Mouse (Mus musculus) hindlimb bud, embryonic 11.5 days (tissue): ENCODE data around the gene 3110082I17Rik.

Source experiments
- DNase-seq: peaks from one replicate; pipeline ENCODE4 v3.0.0-alpha.2; 2012; ENCODE audit warnings: low read depth, low spot score; ENCODE audit errors: extremely low spot score

3110082I17Rik gene

DNA sequence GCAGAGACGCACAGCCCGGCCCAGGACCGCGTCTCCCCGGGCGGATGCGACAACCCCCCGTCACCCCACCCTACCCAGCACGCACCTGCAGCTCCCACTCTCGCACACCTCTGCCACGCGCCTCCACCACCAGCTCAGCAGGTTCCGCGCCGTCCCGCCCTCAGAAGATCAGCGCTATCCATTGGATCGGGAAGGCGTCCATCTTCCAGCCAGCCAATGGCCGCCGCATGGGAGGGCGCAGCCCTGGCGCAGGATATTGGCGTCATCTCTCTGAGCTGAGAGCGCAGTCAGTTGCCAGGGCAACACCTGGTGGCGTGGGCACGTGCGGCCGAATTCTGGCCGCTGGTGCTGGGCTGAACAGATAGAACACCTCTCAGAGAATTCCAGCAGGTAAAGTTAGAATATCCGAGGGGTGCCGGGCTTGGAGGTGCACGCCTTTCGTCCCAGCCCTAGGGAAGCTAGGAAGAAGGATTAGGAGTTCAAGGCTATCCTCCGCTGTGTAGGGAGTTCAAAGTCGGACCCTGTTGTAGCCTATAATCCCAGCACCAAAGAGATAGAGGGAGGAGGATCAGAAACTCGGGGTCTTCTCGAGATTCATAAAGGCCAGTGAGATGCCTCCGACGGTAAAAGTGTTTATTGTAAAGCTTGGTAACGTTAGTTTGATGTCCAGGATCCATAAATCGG, at the start of gene 3110082I17Rik:
Gene 3110082I17Rik, minus strand, starts transcription at position 144 of the 684 bp plus-strand sequence.
- DNase-seq: peak; percentile 96

DNA sequence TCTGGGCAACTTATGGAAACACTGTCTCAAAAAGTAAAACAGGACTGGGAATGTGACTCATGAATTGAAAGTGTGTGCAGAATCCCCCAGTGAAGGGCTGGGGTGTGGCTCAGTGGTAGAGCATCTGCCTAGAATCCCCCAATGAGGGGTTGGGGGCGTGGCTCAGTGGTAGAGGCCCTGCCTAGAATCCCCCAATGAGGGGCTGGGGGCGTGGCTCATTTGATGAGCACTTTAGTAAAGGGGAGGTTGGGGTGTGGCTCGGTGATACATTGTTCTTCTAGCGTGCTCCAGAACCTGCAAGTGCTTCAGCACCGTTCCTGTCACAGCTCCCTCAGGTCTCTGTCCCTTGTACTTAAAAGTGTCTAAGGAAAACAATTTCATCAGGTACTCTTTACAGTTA, 45.9 kb upstream of the 3110082I17Rik start:
- DNase-seq: no peak

DNA sequence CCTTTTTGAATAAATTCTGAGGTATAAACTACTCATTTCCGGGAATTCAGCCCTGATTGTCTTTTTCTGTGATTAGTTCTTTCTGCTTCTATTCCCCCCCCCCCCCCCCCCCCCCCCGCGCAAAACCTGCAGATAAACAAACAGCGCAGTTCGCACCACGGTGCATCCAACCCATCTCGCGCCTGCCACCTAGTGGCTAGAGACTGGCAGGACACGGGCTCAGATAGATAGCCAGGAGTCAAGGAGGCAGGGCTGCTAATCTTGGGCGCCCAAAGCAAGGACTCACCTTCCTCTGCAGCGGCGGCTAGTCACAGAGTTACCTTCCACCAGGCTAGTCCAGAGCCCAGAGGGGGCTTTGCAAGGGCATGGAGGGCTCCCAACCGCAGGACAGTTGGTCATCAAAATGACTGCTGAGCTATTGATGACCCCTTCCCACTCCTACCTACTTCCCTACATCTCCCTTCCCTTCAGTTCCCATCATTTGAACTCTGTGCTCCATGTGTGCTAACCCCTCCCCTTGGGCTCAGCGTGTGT, 44.8 kb upstream of the 3110082I17Rik start:
- DNase-seq: peak; percentile 31

- no peak for DNase-seq
These were observed 42.0 kb upstream of the 3110082I17Rik start for GRCm38 (mm10) chr5:139502281-139502680.

DNA sequence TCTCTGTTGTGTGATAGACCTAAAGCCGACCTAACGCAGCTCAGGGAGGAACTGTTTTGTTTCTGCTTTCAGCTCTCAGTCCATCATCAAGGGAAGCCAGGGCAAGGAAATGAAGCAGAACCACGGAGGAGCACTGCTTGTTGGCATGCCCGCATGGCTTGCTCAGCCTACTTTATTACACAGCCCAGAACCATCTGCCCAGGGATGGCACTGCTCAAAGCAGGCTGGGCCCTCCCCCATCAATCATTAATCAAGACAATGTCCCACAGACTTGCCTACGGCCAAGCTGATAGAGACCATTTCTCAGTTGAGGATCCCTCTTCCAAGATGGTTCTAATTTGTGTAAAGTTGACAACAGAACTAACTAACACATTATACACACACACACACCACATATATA, 38.5 kb upstream of the 3110082I17Rik start:
- DNase-seq: no peak

GRCm38 (mm10) chr5:139496939-139497338, 36.6 kb upstream of the 3110082I17Rik start:
- DNase-seq: no peak

DNA sequence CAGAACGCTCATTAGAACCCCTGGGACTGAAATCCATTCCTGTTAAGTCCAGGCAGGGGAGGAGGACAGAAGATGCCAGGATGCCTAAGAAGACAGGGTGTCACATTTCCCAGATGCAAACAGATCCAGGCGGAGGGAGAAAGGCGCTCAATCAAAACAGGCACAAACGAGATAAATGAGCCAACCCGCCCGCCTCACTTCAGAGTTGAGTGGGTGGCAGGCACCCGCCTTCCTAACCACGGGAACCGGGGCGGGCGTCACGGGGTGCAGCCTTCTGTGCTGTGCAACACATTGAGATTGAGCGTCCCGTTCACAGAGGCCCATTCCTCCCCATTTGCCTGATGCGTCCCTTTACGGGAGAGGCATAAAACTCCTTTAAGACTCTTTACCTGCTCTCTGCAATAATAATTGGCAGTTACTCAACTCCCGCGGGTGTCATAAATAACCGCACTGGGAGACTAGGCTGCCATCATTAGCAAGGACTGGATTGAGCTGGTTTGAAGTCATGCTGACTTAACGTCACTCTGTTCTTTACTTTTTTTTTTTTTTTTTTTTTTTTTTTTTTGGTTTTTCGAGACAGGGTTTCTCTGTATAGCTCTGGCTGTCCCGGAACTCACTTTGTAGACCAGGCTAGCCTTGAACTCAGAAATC, 34.8 kb upstream of the 3110082I17Rik start:
- peak; percentile 10 for DNase-seq

GRCm38 (mm10) chr5:139493690-139494089, 33.4 kb upstream of the 3110082I17Rik start:
- DNase-seq: no peak

DNA sequence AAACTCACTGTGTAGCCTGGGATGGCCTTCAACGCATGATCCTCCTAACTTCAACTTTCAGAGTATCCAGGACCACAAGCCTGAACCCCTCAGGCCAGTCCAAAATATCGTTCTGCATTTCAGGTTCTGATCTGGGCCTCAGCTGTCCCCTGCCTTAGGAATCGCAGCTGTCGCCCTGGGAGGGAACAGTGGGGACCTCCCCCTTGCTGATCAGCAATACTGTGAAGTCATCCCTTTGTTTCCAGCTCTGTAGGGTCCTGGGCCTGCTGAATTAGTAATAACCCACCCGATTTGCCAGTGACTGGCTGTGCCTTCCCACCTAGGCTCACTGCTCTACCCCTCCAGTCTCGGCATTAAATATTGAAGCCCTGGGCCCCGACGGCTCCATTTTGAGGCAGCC, 31.0 kb upstream of the 3110082I17Rik start:
- DNase-seq: no peak

GRCm38 (mm10) chr5:139490131-139490530, 29.8 kb upstream of the 3110082I17Rik start:
- no peak for DNase-seq

DNA sequence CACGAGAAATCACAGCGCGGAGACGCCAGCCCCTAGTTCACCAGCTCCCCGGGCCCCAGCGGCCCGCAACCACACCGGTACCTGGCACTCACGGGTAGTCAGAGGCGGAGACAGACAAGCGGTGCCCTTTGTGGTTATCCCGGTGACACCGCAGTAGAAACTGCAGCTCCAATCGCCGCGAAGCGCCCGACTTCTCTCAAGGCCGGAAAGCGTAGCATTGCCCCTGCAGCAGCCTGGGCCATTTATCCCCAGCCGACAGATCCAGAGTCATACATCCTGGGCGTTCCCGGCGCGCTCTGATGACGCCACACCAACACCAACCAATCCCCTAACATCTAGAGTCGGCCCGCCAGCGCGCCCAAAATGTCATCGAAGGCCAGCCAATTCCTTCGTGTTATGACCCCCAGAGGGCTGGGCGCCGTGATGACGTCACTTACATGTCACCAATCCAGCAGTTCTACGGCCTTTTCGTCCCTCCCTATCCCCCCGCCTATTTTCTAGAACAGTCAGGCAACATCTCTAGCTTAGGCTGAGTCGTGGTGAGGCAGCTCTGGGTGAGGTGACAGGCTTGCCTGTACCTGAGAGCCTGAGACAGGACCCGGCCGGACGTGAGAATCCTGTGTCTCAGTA, 24.0 kb upstream of the 3110082I17Rik start, which contains the start of gene Zfand2a:
Gene Zfand2a, minus strand, starts transcription at position 365 of the 630 bp plus-strand sequence.
- DNase-seq: peak; percentile 95

GRCm38 (mm10) chr5:139483171-139483848, 23.0 kb upstream of the 3110082I17Rik start:
- DNase-seq: no peak

DNA sequence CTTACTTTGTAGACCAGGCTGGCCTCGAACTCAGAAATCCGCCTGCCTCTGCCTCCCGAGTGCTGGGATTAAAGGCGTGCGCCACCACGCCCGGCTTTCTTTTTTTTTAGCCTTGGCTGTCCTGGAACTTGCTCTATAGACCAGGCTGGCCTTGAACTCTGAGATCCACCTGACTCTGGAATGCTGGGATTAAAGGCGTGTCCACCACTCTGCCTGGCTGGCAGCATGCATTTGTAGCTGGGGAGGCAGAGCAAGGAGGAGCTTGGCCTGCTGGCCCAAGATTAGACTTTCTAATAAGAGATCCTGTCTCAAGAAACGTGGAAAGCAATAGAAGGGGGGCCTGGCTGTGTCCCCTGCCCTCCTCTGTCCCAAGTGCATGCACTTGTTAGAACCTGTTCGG, 20.1 kb upstream of the 3110082I17Rik start:
- no peak for DNase-seq

GRCm38 (mm10) chr5:139479088-139479487, 18.8 kb upstream of the 3110082I17Rik start:
- DNase-seq: no peak

- no peak for DNase-seq
These were observed 14.4 kb upstream of the 3110082I17Rik start for GRCm38 (mm10) chr5:139474741-139475140.

GRCm38 (mm10) chr5:139467998-139468397, 7.7 kb upstream of the 3110082I17Rik start:
- DNase-seq: no peak

DNA sequence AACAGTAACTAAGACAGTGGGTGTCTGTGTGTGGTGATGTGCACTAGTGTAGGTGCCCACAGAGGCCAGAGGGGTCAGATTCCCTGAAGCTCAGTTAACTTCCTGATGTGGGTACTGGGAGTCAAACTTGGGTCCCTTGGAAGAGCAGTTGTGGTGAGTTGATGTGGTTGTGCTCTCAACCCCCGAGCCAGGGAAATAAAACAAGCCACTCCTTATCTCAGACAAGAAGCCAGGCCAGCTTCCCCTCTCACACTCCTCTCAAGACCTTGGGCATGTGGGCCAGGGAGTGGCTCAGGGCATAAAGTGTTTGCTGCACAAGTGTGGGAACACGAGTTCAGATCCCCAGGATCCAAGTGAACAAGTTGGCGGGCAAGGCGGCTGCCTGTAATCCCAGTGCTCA, 6.5 kb upstream of the 3110082I17Rik start:
- DNase-seq: no peak

DNA sequence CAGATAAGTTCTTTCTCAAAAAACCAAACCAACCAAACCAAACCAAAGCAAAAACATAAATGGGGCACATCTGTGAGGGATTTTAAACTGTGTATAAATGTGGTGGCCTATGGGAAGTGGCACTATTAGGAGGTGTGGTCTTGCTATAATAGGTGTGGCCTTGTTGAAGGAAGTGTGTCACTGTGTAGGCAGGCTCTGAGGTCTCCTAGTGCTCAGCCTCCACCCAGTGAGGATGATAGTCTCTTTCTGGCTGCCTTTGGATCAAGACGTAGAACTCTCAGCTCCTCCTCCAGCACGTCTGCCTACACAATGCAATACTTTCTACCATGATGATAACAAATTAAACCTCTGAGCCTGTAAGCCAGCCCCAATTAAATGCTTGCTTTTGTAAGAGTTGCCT, 6.0 kb upstream of the 3110082I17Rik start:
- DNase-seq: no peak

- no peak for DNase-seq
These were observed 4.5 kb upstream of the 3110082I17Rik start for GRCm38 (mm10) chr5:139464874-139465273.

DNA sequence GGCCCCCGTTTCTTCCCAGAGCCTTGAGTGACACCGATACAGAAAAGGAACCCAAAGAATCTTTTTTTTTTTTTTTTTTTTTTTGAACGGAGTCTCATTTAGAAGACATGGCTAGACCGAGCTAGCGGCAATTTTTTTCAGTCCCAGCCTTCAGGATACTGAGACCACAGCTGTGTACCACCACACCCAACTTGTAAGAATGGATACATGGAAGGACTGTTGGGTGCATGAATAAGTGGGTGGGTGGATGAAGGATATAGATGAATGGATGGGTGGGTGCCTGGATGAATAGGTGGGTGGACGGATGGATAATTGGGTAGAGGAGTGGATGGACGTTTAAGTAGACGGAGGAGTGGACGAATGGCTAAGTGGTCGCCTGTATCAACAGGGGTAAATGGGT, 389 bp downstream of the 3110082I17Rik start:
- DNase-seq: no peak

- DNase-seq: no peak
These were observed 3.1 kb downstream of the 3110082I17Rik start for GRCm38 (mm10) chr5:139457241-139457640.
